Mouse (Mus musculus): ENCODE results near the gene Slc6a13. TPM values are rescaled to one million over a fixed set of nuclear protein-coding genes. Genes with fewer than 3 reads are reported as not detected.

Gene Slc6a13
- total and polyA plus RNA-seq, 3 experiments = 9.6 to 17.4 (median 15.4) TPM

DNA sequence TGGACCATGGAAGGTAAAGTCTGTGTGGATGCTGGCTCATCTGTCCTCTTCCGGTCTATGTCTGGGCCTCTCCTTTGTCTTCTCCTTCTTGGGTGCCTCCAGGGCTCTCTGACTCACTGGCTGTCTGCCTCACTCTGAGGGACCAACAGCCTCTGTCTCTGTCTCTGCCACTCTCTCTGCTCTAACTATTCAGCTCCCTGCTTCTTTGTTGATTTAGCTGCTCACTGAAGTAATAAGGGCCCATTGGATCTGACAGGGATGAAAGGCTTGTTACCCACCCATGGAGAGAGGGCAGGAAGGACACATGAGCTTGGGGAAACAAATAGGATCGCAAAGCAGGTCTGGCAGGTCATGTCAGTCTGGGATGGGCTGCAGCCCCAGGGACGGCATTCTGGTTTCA, 67.1 kb downstream of the Slc6a13 start:
- no peak overlapping the region for H3K9ac ChIP-seq (ENCODE audit: insufficient read depth, low read depth)

GRCm38 (mm10) chr6:121371197-121371980, 71.4 kb downstream of the Slc6a13 start:
- Histone ChIP-seq H3K4me3 (replicated peaks in 1 of 3; ENCODE audit: low read depth in 2 of 3, low read length in 2 of 3, poor library complexity in 1 of 3) (no peak overlapping the region), H3K79me2 (replicated peaks; ENCODE audit: control insufficient read depth, extremely low read depth, insufficient read depth, poor library complexity, severe bottlenecking) (no peaks in the 10 kb centered on the region), H3K9me3 (replicated peaks; ENCODE audit: low read length) (no peaks in the 10 kb centered on the region), H3K36me3 (replicated peaks in 1 of 2; ENCODE audit: control insufficient read depth in 1 of 2, insufficient read depth in 1 of 2, low read length in 1 of 2) (no peaks in the 10 kb centered on the region), H3K27ac (ENCODE audit: insufficient read depth, low read depth) (no peak overlapping the region), H3K27me3 (replicated peaks) (peaks cover 8% of the 10 kb centered on the region), H3K4me1 (ENCODE audit: control insufficient read depth in 1 of 2, insufficient read depth in 2 of 2) (peaks cover 0 to 23% of the 10 kb centered on the region in 2 experiments; a peak in 3 of 4 replicates), H3K4me2 (ENCODE audit: insufficient read depth, low read depth, poor library complexity, severe bottlenecking) (no peak overlapping the region), H3K9ac (ENCODE audit: insufficient read depth, low read depth) (no peak overlapping the region)
- no peak for DNase-seq (ENCODE audit: extremely low read depth)
- dilution Hi-C loops (cut with MboI; ENCODE audit: extremely low pct_ligation_motif_present, extremely low pct_unique_long_range_greater_than_20kb, low sequenced_read_pairs) (no loop called here), in situ Hi-C loops (cut with MboI; ENCODE audit: low pct_ligation_motif_present, low pct_unique_long_range_greater_than_20kb, low sequenced_read_pairs) (no loop called here)
- TF ChIP-seq CHD1 (IDR thresholded peaks at IDR 0.05; ENCODE audit: low read depth, low read length) (no peak), PAX5 (IDR thresholded peaks at IDR 0.05; ENCODE audit: low read length) (no peak), USF2 (conservative IDR thresholded peaks at IDR 0.05; ENCODE audit: low read depth, low read length) (no peak), USF1 (IDR thresholded peaks at IDR 0.05; ENCODE audit: low read depth, low read length) (no peak), MYC (IDR thresholded peaks at IDR 0.05; ENCODE audit: low read depth, low read length) (no peak), KAT2A (IDR thresholded peaks at IDR 0.05; ENCODE audit: insufficient replicate concordance, low read length) (no peak), JUN (IDR thresholded peaks at IDR 0.05; ENCODE audit: insufficient read depth, low read depth, low read length) (no peak), RCOR1 (conservative IDR thresholded peaks at IDR 0.05; ENCODE audit: low read depth, low read length) (no peak), CHD2 (IDR thresholded peaks at IDR 0.05; ENCODE audit: low read length) (no peak), IRF4 (IDR thresholded peaks at IDR 0.05; ENCODE audit: low read depth, low read length) (no peak), TCF12 (IDR thresholded peaks at IDR 0.05; ENCODE audit: low read depth, low read length) (no peak)

More for the DNA sequence above, 67.1 kb downstream of the Slc6a13 start:
- H3K79me2 ChIP-seq (replicated peaks; ENCODE audit: control insufficient read depth, extremely low read depth, insufficient read depth, poor library complexity, severe bottlenecking) = no peaks in the 10 kb centered on the region
- H3K9me3 ChIP-seq (replicated peaks; ENCODE audit: low read length) = no peaks in the 10 kb centered on the region
- H3K36me3 ChIP-seq (replicated peaks in 1 of 2; ENCODE audit: control insufficient read depth in 1 of 2, insufficient read depth in 1 of 2, low read length in 1 of 2) = peaks cover 0 to 12% of the 10 kb centered on the region in 2 experiments
- no peak overlapping the region for H3K4me3 ChIP-seq (replicated peaks in 1 of 3; ENCODE audit: low read depth in 2 of 3, low read length in 2 of 3, poor library complexity in 1 of 3)
- in situ Hi-C loops (cut with MboI; ENCODE audit: low pct_ligation_motif_present, low pct_unique_long_range_greater_than_20kb, low sequenced_read_pairs) = loop anchor here (5.0 to 10.0 kb wide), 3 partner anchors 35 to 392 kb away; partner anchors contain the start of gene Pex26
- H3K4me2 ChIP-seq (ENCODE audit: insufficient read depth, low read depth, poor library complexity, severe bottlenecking) = no peak overlapping the region
- H3K4me1 ChIP-seq (ENCODE audit: control insufficient read depth in 1 of 2, insufficient read depth in 2 of 2) = peaks cover 0 to 25% of the 10 kb centered on the region in 2 experiments; a peak in 3 of 4 replicates
- no peak overlapping the region for H3K27ac ChIP-seq (ENCODE audit: insufficient read depth, low read depth)
- DNase-seq (ENCODE audit: extremely low read depth) = no peak
- TF ChIP-seq NELFE (IDR thresholded peaks at IDR 0.05; ENCODE audit: low read depth, low read length) (no peak), NRF1 (IDR thresholded peaks at IDR 0.05; ENCODE audit: low read depth, low read length) (no peak)
- dilution Hi-C loops (cut with MboI; ENCODE audit: extremely low pct_ligation_motif_present, extremely low pct_unique_long_range_greater_than_20kb, low sequenced_read_pairs) = no loop called here
- no peaks in the 10 kb centered on the region for H3K27me3 ChIP-seq (replicated peaks)

All from CH12.LX (cell line).